Mouse (Mus musculus) C2C12 (cell line): ENCODE results near the gene Evi2a.

Experiments used
- CEBPB ChIP-seq: IDR thresholded peaks from one replicate; pipeline ENCODE4 v1.6.1; 2011; ENCODE audit warnings: low read depth, mild to moderate bottlenecking, control low read depth, moderate library complexity
- CTCF ChIP-seq: IDR thresholded peaks from one replicate; pipeline ENCODE4 v1.5.1; 2011; ENCODE audit not compliant: control insufficient read depth, insufficient read depth, insufficient read length
- FOSL1 ChIP-seq: IDR thresholded peaks from one replicate; pipeline ENCODE4 v1.8.0; 2011; ENCODE audit warnings: mild to moderate bottlenecking, low read length; ENCODE audit not compliant: poor library complexity, insufficient read depth, severe bottlenecking
- MAX ChIP-seq: IDR thresholded peaks from one replicate; pipeline ENCODE4 v1.6.1; 2011; ENCODE audit warnings: mild to moderate bottlenecking, control low read depth
- MYOD1 ChIP-seq: IDR thresholded peaks from one replicate; pipeline ENCODE4 v1.6.1; 2011; ENCODE audit warnings: low read depth; ENCODE audit not compliant: control insufficient read depth, insufficient read length
- MYOG ChIP-seq: IDR thresholded peaks from one replicate; pipeline ENCODE4 v1.6.1; 2011; ENCODE audit not compliant: control insufficient read depth, insufficient read length; ENCODE audit errors: extremely low read depth
- USF1 ChIP-seq: IDR thresholded peaks from one replicate; pipeline ENCODE4 v1.6.1; 2011; ENCODE audit warnings: low read depth, mild to moderate bottlenecking, control low read depth, moderate library complexity

GRCm38 (mm10) chr11:79536293-79536692 is 5.9 kb upstream of the Evi2a start:
- TF ChIP-seq CTCF (no peak), MAX (no peak), FOSL1 (no peak), MYOD1 (no peak), USF1 (no peak), MYOG (no peak), CEBPB (no peak)
